7 mouse cellular contexts compared by ENCODE assay signal in genomic region chr10:62336601-62337578, GRCm38 (mm10). TPM values are rescaled to one million over a fixed set of nuclear protein-coding genes. Genes with fewer than 3 reads are reported as not detected.
DNase-seq lines count a peak whose midpoint lies in the region; ATAC-seq lines count a peak whose summit lies in the region.

No protein-coding gene starts in this region.

- H3K36me3 ChIP-seq in megakaryocyte, embryonic 14.5 days (replicated peaks; ENCODE audit: low read length) = peaks cover 40% of the 10 kb centered on the region
- H3K36me3 ChIP-seq in embryonic facial prominence, embryonic 12.5 days = no peaks in the 10 kb centered on the region
- no peaks in the 10 kb centered on the region for H3K36me3 ChIP-seq in macrophage (ENCODE audit: inconsistent target)

- peaks cover 82% of the 10 kb centered on the region for H3K4me1 ChIP-seq in megakaryocyte, embryonic 14.5 days
- peaks cover 31% of the 10 kb centered on the region; the same call in 1 of the 2 replicates for H3K4me1 ChIP-seq in embryonic facial prominence, embryonic 12.5 days

- ATAC-seq in megakaryocyte, adult 5-6 weeks (ENCODE audit: poor library complexity, severe bottlenecking) = no peak
- ATAC-seq in embryonic facial prominence, embryonic 12.5 days (ENCODE audit: insufficient number of reproducible peaks, insufficient read depth, low FRiP score, low TSS enrichment) = no peak

- peak; percentile 45 for DNase-seq in kidney, postnatal 14 days
- no peak for DNase-seq in ovary, postnatal 10 days (ENCODE audit: low spot score)
- DNase-seq in frontal cortex, postnatal 14 days (ENCODE audit: low spot score in 2 of 2) = no peak

- no peak overlapping the region for H3K9ac ChIP-seq in embryonic facial prominence, embryonic 12.5 days

- H3K9me3 ChIP-seq in megakaryocyte, embryonic 14.5 days = no peaks in the 10 kb centered on the region
- no peaks in the 10 kb centered on the region for H3K9me3 ChIP-seq in embryonic facial prominence, embryonic 12.5 days

- 22% methylated on average over 12 of the region's 12 CpGs for WGBS in embryonic facial prominence, embryonic 12.5 days
- 5% methylated on average over 12 of the region's 12 CpGs for WGBS in macrophage (ENCODE audit: missing documents)

- H3K4me2 ChIP-seq in embryonic facial prominence, embryonic 12.5 days (replicated peaks) = no peak overlapping the region

- peaks cover 88% of the 10 kb centered on the region for H3K79me2 ChIP-seq in macrophage (ENCODE audit: inconsistent target)

- H3K27ac ChIP-seq in embryonic facial prominence, embryonic 12.5 days = peak overlapping the region; percentile 30
- peak overlapping the region; percentile 76 for H3K27ac ChIP-seq in macrophage

- H3K27me3 ChIP-seq in megakaryocyte, embryonic 14.5 days (replicated peaks) = no peaks in the 10 kb centered on the region
- H3K27me3 ChIP-seq in embryonic facial prominence, embryonic 12.5 days = no peaks in the 10 kb centered on the region

- H3K4me3 ChIP-seq in megakaryocyte, embryonic 14.5 days (replicated peaks) = peak overlapping the region; percentile 86
- no peak overlapping the region for H3K4me3 ChIP-seq in embryonic facial prominence, embryonic 12.5 days
- peak overlapping the region; percentile 2; the same call in 1 of the 2 replicates for H3K4me3 ChIP-seq in macrophage (ENCODE audit: inconsistent target)

RNA-seq across cellular contexts. Expression of gene Hk1, which starts 42.8 kb away (rescaled TPM):
- 509 and 816 TPM in 2 replicates for polyA plus RNA-seq in megakaryocyte, embryonic 14.5 days (2012; ENCODE audit: insufficient read depth, low replicate concordance)
- 17.9 and 18.8 TPM in 2 replicates for total RNA-seq in megakaryocyte, adult 5-6 weeks (2015)
- 39.7 and 49.7 TPM in 2 replicates for total RNA-seq in megakaryocyte, adult 5-6 weeks (2017)
- polyA plus RNA-seq in embryonic facial prominence, embryonic 12.5 days (2016; fragmentation: Nextera tagmentation; extraction: Ambion mirVana) = 38.2 and 40.4 TPM in 2 replicates
- 100 to 1,000 TPM in 5 of 26 experiments, 10 to 100 TPM in 21; 33.0 to 231 (median 68.5) TPM for total RNA-seq in macrophage (2018; cell fraction: chromatin; rRNA removed)
- total RNA-seq in macrophage (2018; cell fraction: cytosol; rRNA removed) = 100 to 1,000 TPM in 10 of 26 experiments, 10 to 100 TPM in 16; 40.9 to 149 (median 85.6) TPM
- total RNA-seq in macrophage (2018; cell fraction: nucleus; rRNA removed) = 100 to 1,000 TPM in 12 of 26 experiments, 10 to 100 TPM in 14; 28.4 to 169 (median 95.4) TPM
- polyA plus RNA-seq in macrophage (2018) = 41.4 to 62.1 TPM (median 46.7 TPM) in 3 replicates
